Mouse (Mus musculus) limb, embryonic 14.5 days (tissue): ENCODE measurements around the gene Ifngr1. TPM values are rescaled to one million over a fixed set of nuclear protein-coding genes. Genes with fewer than 3 reads are reported as not detected.

Experiments
- ATAC-seq: fragments of 200-750 bp; cut with Nextera tagmentation; 2 replicates; pipeline ENCODE4 v1.8.0; 2017; ENCODE audit warnings: low read depth, moderate number of reproducible peaks, moderate TSS enrichment; ENCODE audit not compliant: low FRiP score
- DNase-seq: peaks from one replicate; pipeline ENCODE4 v3.0.0-alpha.2; 2015; ENCODE audit warnings: low spot score
- H3K27ac ChIP-seq: fragments of 300-500 bp; sonication (generic); replicated peaks from 2 replicates; pipeline ENCODE4 v1.5.1; 2014; ENCODE audit warnings: low read depth, mild to moderate bottlenecking, low read length, moderate library complexity, mixed read lengths
- H3K27me3 ChIP-seq: fragments of 300-500 bp; sonication (generic); 2 replicates; pipeline ENCODE4 v1.6.1; 2014; ENCODE audit warnings: low read length, mixed read lengths; ENCODE audit not compliant: control insufficient read depth, insufficient read depth
- H3K36me3 ChIP-seq: fragments of 300-500 bp; sonication (generic); 2 replicates; pipeline ENCODE4 v1.6.1; 2014; ENCODE audit warnings: mild to moderate bottlenecking, low read length, moderate library complexity, mixed read lengths; ENCODE audit not compliant: control insufficient read depth, insufficient read depth
- H3K4me1 ChIP-seq: fragments of 300-500 bp; sonication (generic); 2 replicates; pipeline ENCODE4 v1.6.1; 2014; ENCODE audit warnings: antibody characterized with exemption, low read length, mixed read lengths; ENCODE audit not compliant: control insufficient read depth, insufficient read depth
- H3K4me2 ChIP-seq: fragments of 300-500 bp; sonication (generic); replicated peaks from 2 replicates; pipeline ENCODE4 v1.6.1; 2014; ENCODE audit warnings: low read depth, mild to moderate bottlenecking, low read length, moderate library complexity; ENCODE audit not compliant: severe bottlenecking
- H3K4me3 ChIP-seq: fragments of 300-500 bp; sonication (generic); replicated peaks from 2 replicates; pipeline ENCODE4 v1.5.1; 2014; ENCODE audit warnings: low read length
- H3K9ac ChIP-seq: fragments of 300-500 bp; sonication (generic); 2 replicates; pipeline ENCODE4 v1.6.1; 2014; ENCODE audit warnings: mild to moderate bottlenecking, low read depth, low read length, moderate library complexity; ENCODE audit not compliant: severe bottlenecking
- H3K9me3 ChIP-seq: fragments of 300-500 bp; sonication (generic); 2 replicates; pipeline ENCODE4 v1.6.1; 2016; ENCODE audit warnings: low read length; ENCODE audit not compliant: control insufficient read depth
- POLR2A ChIP-seq: fragments of 200-500 bp; IDR thresholded peaks from 2 replicates; pipeline ENCODE4 v1.8.0; 2012; ENCODE audit warnings: inconsistent platforms, mild to moderate bottlenecking, moderate library complexity, borderline replicate concordance; ENCODE audit not compliant: insufficient read depth, insufficient read length; ENCODE audit errors: extremely low read depth
- WGBS: fragments of 180-500 bp; shearing (Covaris S2); extraction: QIAGEN DNeasy Blood & Tissue Kit; methylation state at CpG from one replicate; pipeline ENCODE4 v1.1.7; 2014; 5-methylcytosine and 5-hydroxymethylcytosine counted together
- polyA plus RNA-seq, 2 experiments: library from polyadenylated mRNA; depleted of rRNA in 1 of 2; stranded (reverse) in 1 of 2; unstranded in 1 of 2; fragments of >200 nt; fragmentation: Nextera tagmentation in 1 of 2; extraction: Ambion mirVana in 1 of 2; gene quantifications; 2 replicates each; pipeline versions ENCODE4 v1.2.1 to v1.2.3; 2012 to 2014

The Ifngr1 gene
- polyA plus RNA-seq, 2 experiments, result 28.2 to 52.2 TPM

- no peak for TF ChIP-seq POLR2A
Observed at GRCm38 (mm10) chr10:19553857-19554256, 37.9 kb upstream of the Ifngr1 start.

GRCm38 (mm10) chr10:19557696-19558095, 34.1 kb upstream of the Ifngr1 start:
- ATAC-seq (no peak), DNase-seq (no peak)
- H3K27me3 ChIP-seq, result no peaks in the 10 kb centered on the region
- H3K4me3 ChIP-seq, result no peak overlapping the region
- no peak overlapping the region for H3K9ac ChIP-seq
- TF ChIP-seq POLR2A, result no peak
- H3K36me3 ChIP-seq, result no peaks in the 10 kb centered on the region
- WGBS, result 71% methylated on average over 4 of the region's 4 CpGs
- H3K27ac ChIP-seq, result no peak overlapping the region; the same call in 1 of the 2 replicates
- H3K4me1 ChIP-seq, result no peaks in the 10 kb centered on the region
- no peak overlapping the region for H3K4me2 ChIP-seq
- no peaks in the 10 kb centered on the region for H3K9me3 ChIP-seq

More at GRCm38 (mm10) chr10:19553857-19554256, 37.9 kb upstream of the Ifngr1 start:
- H3K4me2 ChIP-seq, result no peak overlapping the region
- H3K9me3 ChIP-seq, result no peaks in the 10 kb centered on the region
- H3K4me3 ChIP-seq, result no peak overlapping the region
- WGBS, result 65% methylated on average over 2 of the region's 2 CpGs
- H3K27ac ChIP-seq, result no peak overlapping the region
- H3K9ac ChIP-seq, result no peak overlapping the region
- no peaks in the 10 kb centered on the region for H3K4me1 ChIP-seq
- no peaks in the 10 kb centered on the region for H3K27me3 ChIP-seq
- ATAC-seq (no peak), DNase-seq (no peak)
- H3K36me3 ChIP-seq, result no peaks in the 10 kb centered on the region

GRCm38 (mm10) chr10:19559565-19560165, 32.1 kb upstream of the Ifngr1 start:
- WGBS, result 61% methylated on average over 8 of the region's 8 CpGs
- no peak for ATAC-seq

GRCm38 (mm10) chr10:19562598-19562997, 29.2 kb upstream of the Ifngr1 start:
- Histone ChIP-seq H3K4me2 (no peak overlapping the region), H3K36me3 (no peaks in the 10 kb centered on the region), H3K9me3 (no peaks in the 10 kb centered on the region), H3K27ac (no peak overlapping the region), H3K9ac (no peak overlapping the region), H3K4me1 (no peaks in the 10 kb centered on the region), H3K27me3 (no peaks in the 10 kb centered on the region), H3K4me3 (no peak overlapping the region)
- no peak for DNase-seq
- TF ChIP-seq POLR2A, result no peak
- no peak for ATAC-seq
- 97% methylated on average over 3 of the region's 3 CpGs for WGBS

More at GRCm38 (mm10) chr10:19559565-19560165, 32.1 kb upstream of the Ifngr1 start:
- Histone ChIP-seq H3K4me3 (no peak overlapping the region), H3K36me3 (no peaks in the 10 kb centered on the region), H3K4me2 (no peak overlapping the region), H3K27ac (no peak overlapping the region), H3K4me1 (no peaks in the 10 kb centered on the region), H3K9me3 (no peaks in the 10 kb centered on the region), H3K27me3 (no peaks in the 10 kb centered on the region), H3K9ac (no peak overlapping the region)
- no peak for DNase-seq
- no peak for TF ChIP-seq POLR2A

GRCm38 (mm10) chr10:19563443-19563861, 28.3 kb upstream of the Ifngr1 start:
- Histone ChIP-seq H3K9me3 (no peaks in the 10 kb centered on the region), H3K4me3 (no peak overlapping the region), H3K9ac (no peak overlapping the region), H3K27ac (no peak overlapping the region), H3K27me3 (no peaks in the 10 kb centered on the region), H3K4me2 (no peak overlapping the region), H3K36me3 (no peaks in the 10 kb centered on the region), H3K4me1 (no peaks in the 10 kb centered on the region)
- ATAC-seq, result no peak
- DNase-seq, result peak; percentile 40
- 73% methylated on average over 1 of the region's 1 CpGs for WGBS
- no peak for TF ChIP-seq POLR2A
